Comparison of ENCODE assay signal across 31 mouse cellular contexts in the genomic region with DNA sequence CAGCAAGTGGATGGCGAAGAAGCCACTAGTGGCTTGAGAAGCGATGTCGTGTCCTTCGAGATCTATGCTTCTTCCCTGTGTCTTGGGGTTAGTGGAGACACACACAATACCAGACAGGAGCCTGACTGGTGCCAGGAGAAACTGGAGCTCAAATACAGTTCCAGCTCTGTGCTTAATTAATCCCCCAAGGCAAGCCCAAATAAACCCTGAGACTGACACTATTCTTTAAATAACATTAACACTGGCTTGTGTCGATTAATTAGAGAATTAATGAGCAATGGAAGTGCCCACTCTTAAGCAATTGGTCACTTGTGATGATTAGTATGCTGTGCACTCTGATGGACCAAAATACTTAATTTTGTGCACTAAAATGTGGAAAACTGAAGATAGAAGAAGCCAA.
A peak's percentile ranks its signal among the peaks of the same experiment; 100 is the strongest.
DNase-seq lines count a peak whose midpoint lies in the region; ATAC-seq and TF ChIP-seq lines count a peak whose summit lies in the region.
"Had no signal": no experiment of that assay in that cellular context is flagged by ENCODE, and none has a peak within 500 bp of the region (broad histone marks: within the 10 kb centered on the region; RNA-seq: fewer than 3 reads in every experiment).

No protein-coding gene starts in this region.

- H3K36me3 ChIP-seq in embryonic facial prominence, embryonic 14.5 days (ENCODE audit: control insufficient read depth, insufficient read depth, low read length) = no peaks in the 10 kb centered on the region
- no peaks in the 10 kb centered on the region for H3K36me3 ChIP-seq in embryonic facial prominence, embryonic 10.5 days (replicated peaks)
- no peaks in the 10 kb centered on the region for H3K36me3 ChIP-seq in forebrain, embryonic 14.5 days (ENCODE audit: control insufficient read depth, insufficient read depth, low read length)
- H3K36me3 ChIP-seq in forebrain, postnatal 0 days (ENCODE audit: insufficient read depth) = no peaks in the 10 kb centered on the region
- no peaks in the 10 kb centered on the region for H3K36me3 ChIP-seq in liver, embryonic 12.5 days
- H3K36me3 ChIP-seq: embryonic facial prominence, embryonic 12.5 days; G1E; heart, embryonic 12.5 days; heart, embryonic 15.5 days had no signal

- no peaks in the 10 kb centered on the region for H3K27me3 ChIP-seq in embryonic facial prominence, embryonic 14.5 days (replicated peaks; ENCODE audit: control insufficient read depth, insufficient read depth, low read length)
- no peaks in the 10 kb centered on the region for H3K27me3 ChIP-seq in embryonic facial prominence, embryonic 10.5 days (replicated peaks; ENCODE audit: low read depth, poor library complexity, severe bottlenecking)
- H3K27me3 ChIP-seq in forebrain, embryonic 14.5 days (replicated peaks; ENCODE audit: control insufficient read depth, insufficient read depth, low read length) = no peaks in the 10 kb centered on the region
- H3K27me3 ChIP-seq in forebrain, postnatal 0 days (ENCODE audit: insufficient read depth, low read length) = no peaks in the 10 kb centered on the region
- no peaks in the 10 kb centered on the region for H3K27me3 ChIP-seq in liver, embryonic 12.5 days (replicated peaks)
- H3K27me3 ChIP-seq: CH12.LX; embryonic facial prominence, embryonic 12.5 days; heart, embryonic 12.5 days; heart, embryonic 15.5 days; Patski had no signal

- H3K9me3 ChIP-seq in embryonic facial prominence, embryonic 14.5 days (ENCODE audit: control insufficient read depth, low read length) = no peaks in the 10 kb centered on the region
- H3K9me3 ChIP-seq in embryonic facial prominence, embryonic 10.5 days = no peaks in the 10 kb centered on the region
- H3K9me3 ChIP-seq in forebrain, embryonic 14.5 days (replicated peaks; ENCODE audit: control insufficient read depth, low read length) = no peaks in the 10 kb centered on the region
- no peaks in the 10 kb centered on the region for H3K9me3 ChIP-seq in forebrain, postnatal 0 days (ENCODE audit: low read length)
- H3K9me3 ChIP-seq in liver, embryonic 12.5 days (replicated peaks) = no peaks in the 10 kb centered on the region
- H3K9me3 ChIP-seq: embryonic facial prominence, embryonic 12.5 days; G1E; heart, embryonic 12.5 days; heart, embryonic 15.5 days had no signal

- no peak for TF ChIP-seq CTCF in forebrain, postnatal 0 days (IDR thresholded peaks at IDR 0.05; ENCODE audit: low read depth)

- 87% methylated on average over 5 of the region's 5 CpGs for WGBS in embryonic facial prominence, embryonic 14.5 days
- WGBS in embryonic facial prominence, embryonic 10.5 days = 92% methylated on average over 5 of the region's 5 CpGs
- 36% methylated on average over 5 of the region's 5 CpGs for WGBS in forebrain, embryonic 14.5 days
- 32% methylated on average over 5 of the region's 5 CpGs for WGBS in forebrain, postnatal 0 days
- WGBS in liver, embryonic 12.5 days (ENCODE audit: insufficient replicate concordance) = 74% methylated on average over 5 of the region's 5 CpGs

- no peak overlapping the region for H3K4me2 ChIP-seq in embryonic facial prominence, embryonic 14.5 days (ENCODE audit: low read depth, low read length)
- H3K4me2 ChIP-seq in forebrain, embryonic 14.5 days (ENCODE audit: low read length) = no peak overlapping the region
- peak overlapping the region; percentile 6; the same call in 1 of the 2 replicates for H3K4me2 ChIP-seq in forebrain, postnatal 0 days (ENCODE audit: low read depth)
- no peak overlapping the region for H3K4me2 ChIP-seq in liver, embryonic 12.5 days
- H3K4me2 ChIP-seq: embryonic facial prominence, embryonic 12.5 days; heart, embryonic 12.5 days; heart, embryonic 15.5 days; hindbrain, embryonic 14.5 days had no signal

- no peak overlapping the region for H3K9ac ChIP-seq in embryonic facial prominence, embryonic 14.5 days (ENCODE audit: low read depth, low read length)
- no peak overlapping the region for H3K9ac ChIP-seq in forebrain, embryonic 14.5 days (ENCODE audit: low read length)
- H3K9ac ChIP-seq in forebrain, postnatal 0 days = no peak overlapping the region
- no peak overlapping the region for H3K9ac ChIP-seq in liver, embryonic 12.5 days
- H3K9ac ChIP-seq: embryonic facial prominence, embryonic 12.5 days; heart, embryonic 12.5 days; heart, embryonic 15.5 days; hindbrain, embryonic 14.5 days had no signal

- ATAC-seq in embryonic facial prominence, embryonic 14.5 days (ENCODE audit: low read depth) = no peak
- ATAC-seq in forebrain, embryonic 14.5 days = peak; percentile 88
- ATAC-seq in forebrain, postnatal 0 days = no peak
- no peak for ATAC-seq in liver, embryonic 12.5 days
- ATAC-seq: hindbrain, postnatal 0 days; inflammation-experienced regulatory T-cells, adult 6 months; intestine, embryonic 16.5 days; Patski had no signal

- peak; percentile 6 for DNase-seq in embryonic facial prominence, embryonic 14.5 days (ENCODE audit: low spot score)
- no peak for DNase-seq in embryonic facial prominence, embryonic 10.5 days (ENCODE audit: low spot score)
- peak; percentile 10 for DNase-seq in layer of hippocampus, adult 9-11 months
- no peak for DNase-seq in layer of hippocampus, adult 18-20 months (ENCODE audit: low spot score in 2 of 2)
- peak; percentile 76 for DNase-seq in forebrain, embryonic 14.5 days (ENCODE audit: low spot score)
- no peak for DNase-seq in forebrain, postnatal 0 days
- no peak for DNase-seq in thymus, adult 18-20 months
- DNase-seq: adrenal gland, postnatal 10 days; adrenal gland, postnatal 36 days; B cell, adult 2 months; cerebellum, adult 11 months; cerebellum, adult 2 months; cerebellum, adult 9-11 months; gastrocnemius, postnatal 10 days; heart, adult 11 months; heart, postnatal 10 days; heart, postnatal 36 days; kidney, adult 18-20 months; kidney, adult 9 months had no signal

- H3K4me3 ChIP-seq in embryonic facial prominence, embryonic 14.5 days (ENCODE audit: low read depth, low read length) = no peak overlapping the region
- H3K4me3 ChIP-seq in embryonic facial prominence, embryonic 10.5 days = no peak overlapping the region
- H3K4me3 ChIP-seq in forebrain, embryonic 14.5 days (ENCODE audit: low read depth, low read length) = no peak overlapping the region
- H3K4me3 ChIP-seq in forebrain, postnatal 0 days (ENCODE audit: low read depth, low read length) = no peak overlapping the region
- H3K4me3 ChIP-seq in liver, embryonic 12.5 days = no peak overlapping the region
- H3K4me3 ChIP-seq: embryonic facial prominence, embryonic 12.5 days; erythroblast, embryonic 14.5 days; heart, embryonic 12.5 days; heart, embryonic 15.5 days had no signal

- H3K27ac ChIP-seq in embryonic facial prominence, embryonic 14.5 days (replicated peaks; ENCODE audit: low read depth, low read length) = no peak overlapping the region
- no peak overlapping the region for H3K27ac ChIP-seq in embryonic facial prominence, embryonic 10.5 days (replicated peaks)
- H3K27ac ChIP-seq in forebrain, embryonic 14.5 days (ENCODE audit: low read depth, low read length) = no peak overlapping the region
- H3K27ac ChIP-seq in forebrain, postnatal 0 days (ENCODE audit: low read depth, low read length) = no peak overlapping the region
- H3K27ac ChIP-seq in liver, embryonic 12.5 days = no peak overlapping the region
- H3K27ac ChIP-seq: embryonic facial prominence, embryonic 12.5 days; heart, embryonic 15.5 days; hindbrain, embryonic 14.5 days; hindbrain, postnatal 0 days had no signal

- no peaks in the 10 kb centered on the region for H3K4me1 ChIP-seq in embryonic facial prominence, embryonic 14.5 days (ENCODE audit: control insufficient read depth, insufficient read depth, low read length)
- H3K4me1 ChIP-seq in embryonic facial prominence, embryonic 10.5 days = peaks cover 3% of the 10 kb centered on the region; the same call in 1 of the 2 replicates
- H3K4me1 ChIP-seq in forebrain, embryonic 14.5 days (ENCODE audit: control insufficient read depth, insufficient read depth, low read length) = peaks cover 10% of the 10 kb centered on the region
- H3K4me1 ChIP-seq in forebrain, postnatal 0 days (ENCODE audit: insufficient read depth) = no peaks in the 10 kb centered on the region
- H3K4me1 ChIP-seq in liver, embryonic 12.5 days = no peaks in the 10 kb centered on the region
- H3K4me1 ChIP-seq: heart, embryonic 12.5 days; heart, embryonic 15.5 days had no signal

Comparison
In these comparisons a context has a peak if more than half of its experiments do, and no peak if none do; other contexts are left out.
1. DNase-seq: peak in embryonic facial prominence, embryonic 14.5 days (single experiment), layer of hippocampus, adult 9-11 months (single experiment) and forebrain, embryonic 14.5 days (single experiment); none in embryonic facial prominence, embryonic 10.5 days (single experiment), layer of hippocampus, adult 18-20 months (0 of 2), forebrain, postnatal 0 days (single experiment) and thymus, adult 18-20 months (0 of 2).